Mouse (Mus musculus) hindbrain, embryonic 11.5 days (tissue): ENCODE results near the gene Rec8. TPM values are rescaled to one million over a fixed set of nuclear protein-coding genes. Genes with fewer than 3 reads are reported as not detected.

Experiments
- ATAC-seq: fragments of 200-750 bp; cut with Nextera tagmentation; 2 replicates; pipeline ENCODE4 v1.8.0; 2017; ENCODE audit warnings: mild to moderate bottlenecking, moderate TSS enrichment, moderate library complexity; ENCODE audit not compliant: low FRiP score
- DNase-seq: peaks from one replicate; pipeline ENCODE4 v3.0.0-alpha.2; 2015; ENCODE audit warnings: low spot score
- H3K27ac ChIP-seq: fragments of 300-500 bp; sonication (generic); 2 replicates; pipeline ENCODE4 v1.5.1; 2014; ENCODE audit warnings: mild to moderate bottlenecking, low read depth, low read length
- H3K27me3 ChIP-seq: fragments of 300-500 bp; sonication (generic); 2 replicates; pipeline ENCODE4 v1.6.1; 2014; ENCODE audit warnings: mild to moderate bottlenecking, low read length, moderate library complexity, mixed read lengths; ENCODE audit not compliant: control insufficient read depth, insufficient read depth
- H3K36me3 ChIP-seq: fragments of 300-500 bp; sonication (generic); 2 replicates; pipeline ENCODE4 v1.6.1; 2014; ENCODE audit warnings: mild to moderate bottlenecking, low read length, moderate library complexity, mixed read lengths; ENCODE audit not compliant: control insufficient read depth, insufficient read depth
- H3K4me1 ChIP-seq: fragments of 300-500 bp; sonication (generic); replicated peaks from 2 replicates; pipeline ENCODE4 v1.6.1; 2014; ENCODE audit warnings: low read length, mixed read lengths; ENCODE audit not compliant: control insufficient read depth, insufficient read depth
- H3K4me2 ChIP-seq: fragments of 300-500 bp; sonication (generic); replicated peaks from 2 replicates; pipeline ENCODE4 v1.6.1; 2014; ENCODE audit warnings: mild to moderate bottlenecking, low read depth, low read length
- H3K4me3 ChIP-seq: fragments of 300-500 bp; sonication (generic); 2 replicates; pipeline ENCODE4 v1.5.1; 2014; ENCODE audit warnings: low read depth, low read length
- H3K9ac ChIP-seq: fragments of 300-500 bp; sonication (generic); 2 replicates; pipeline ENCODE4 v1.6.1; 2014; ENCODE audit warnings: low read depth, low read length
- H3K9me3 ChIP-seq: fragments of 300-500 bp; sonication (generic); 2 replicates; pipeline ENCODE4 v1.6.1; 2016; ENCODE audit warnings: low read length; ENCODE audit not compliant: control insufficient read depth
- WGBS: fragments of 180-500 bp; shearing (Covaris S2); extraction: QIAGEN DNeasy Blood & Tissue Kit; methylation state at CpG from one replicate; pipeline ENCODE4 v1.1.7; 2014; 5-methylcytosine and 5-hydroxymethylcytosine counted together
- polyA plus RNA-seq: library from polyadenylated mRNA; unstranded; fragments of >200 nt; fragmentation: Nextera tagmentation; extraction: Ambion mirVana; gene quantifications from 2 replicates; pipeline ENCODE4 v1.2.1, GENCODE M21; 2014

The Rec8 gene
- polyA plus RNA-seq, 1 experiment from 2014 or later = 8.8 TPM

DNA sequence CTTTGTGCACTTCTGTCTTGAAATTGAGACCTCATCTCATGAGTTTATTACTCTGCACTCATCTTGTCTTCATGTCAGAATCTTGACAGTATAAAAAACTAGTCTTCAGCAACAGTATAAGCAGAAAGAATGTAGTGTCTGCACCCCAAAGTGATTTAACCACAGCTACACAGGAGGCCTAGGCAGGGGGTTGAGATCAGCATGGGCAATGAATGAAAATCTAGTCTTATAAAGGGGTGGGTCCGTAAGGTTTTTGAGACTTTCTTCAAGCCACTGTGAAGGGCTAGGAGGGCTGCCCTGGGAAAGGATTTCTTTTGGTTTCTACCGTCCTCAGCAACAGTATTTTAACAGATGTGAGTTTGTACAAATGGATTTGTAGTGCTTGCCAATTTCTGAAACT lies 42.8 kb downstream of the Rec8 start:
- 50% methylated on average over 2 of the region's 2 CpGs for WGBS
- H3K4me3 ChIP-seq = peak overlapping the region; percentile 37; the same call in 1 of the 2 replicates
- peak; percentile 36 for ATAC-seq
- no peak overlapping the region for H3K9ac ChIP-seq
- 0 out of 2 replicates have a peak overlapping the region, but pooled peaks have one; percentile 6 for H3K27ac ChIP-seq
- H3K4me2 ChIP-seq = no peak overlapping the region
- H3K27me3 ChIP-seq = no peaks in the 10 kb centered on the region
- H3K9me3 ChIP-seq = no peaks in the 10 kb centered on the region
- no peak for DNase-seq
- H3K4me1 ChIP-seq = no peaks in the 10 kb centered on the region
- no peaks in the 10 kb centered on the region; the same call in 1 of the 2 replicates for H3K36me3 ChIP-seq

GRCm38 (mm10) chr14:55671486-55671832 lies 53.6 kb downstream of the Rec8 start:
- Histone ChIP-seq H3K9me3 (no peaks in the 10 kb centered on the region), H3K27me3 (no peaks in the 10 kb centered on the region), H3K4me3 (peak overlapping the region; percentile 75), H3K4me2 (peak overlapping the region; percentile 90), H3K9ac (peak overlapping the region; percentile 71), H3K4me1 (peaks cover 6% of the 10 kb centered on the region; the same call in 1 of the 2 replicates), H3K27ac (peak overlapping the region; percentile 82), H3K36me3 (no peaks in the 10 kb centered on the region)
- no peak for DNase-seq
- ATAC-seq = peak; percentile 74
- WGBS = under 1% methylated on average over 12 of the region's 12 CpGs

GRCm38 (mm10) chr14:55671833-55672740 lies 54.2 kb downstream of the Rec8 start, which contains the start of the genes Gmpr2 and Nedd8:
TSS of gene Gmpr2 (plus strand) at chr14:55671941.
TSS of gene Nedd8 (minus strand) at chr14:55672124.
- DNase-seq = peak; percentile 87
- Histone ChIP-seq H3K27ac (peak within 1 kb of the TSS; percentile 82), H3K9me3 (no peaks in the 10 kb centered on the region), H3K36me3 (peaks cover 3% of the 10 kb centered on the region; the same call in 1 of the 2 replicates), H3K27me3 (no peaks in the 10 kb centered on the region), H3K4me3 (peak within 1 kb of the TSS; percentile 75), H3K4me1 (peaks cover 6% of the 10 kb centered on the region; the same call in 1 of the 2 replicates), H3K9ac (peak within 1 kb of the TSS; percentile 71), H3K4me2 (peak within 1 kb of the TSS; percentile 90)
- under 1% methylated on average over 38 of the region's 38 CpGs for WGBS
- ATAC-seq = peak; percentile 98

DNA sequence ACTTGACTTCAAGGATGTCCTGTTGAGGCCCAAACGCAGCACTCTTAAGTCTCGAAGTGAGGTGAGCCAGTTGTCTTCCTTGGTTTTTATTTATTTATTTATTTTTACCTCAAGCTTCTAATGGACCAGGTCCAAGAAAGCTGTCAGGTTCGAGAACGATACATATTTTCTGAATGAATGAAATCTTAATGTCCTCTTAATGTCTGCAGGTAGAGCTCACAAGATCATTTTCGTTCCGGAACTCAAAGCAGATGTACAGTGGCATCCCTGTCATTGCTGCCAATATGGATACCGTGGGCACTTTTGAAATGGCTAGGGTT lies 54.9 kb downstream of the Rec8 start:
- peak overlapping the region; percentile 90 for H3K4me2 ChIP-seq
- peak overlapping the region; percentile 75 for H3K4me3 ChIP-seq
- H3K9ac ChIP-seq = peak overlapping the region; percentile 71
- no peak overlapping the region for H3K27ac ChIP-seq
- no peaks in the 10 kb centered on the region for H3K27me3 ChIP-seq
- DNase-seq (no peak), ATAC-seq (no peak)
- peaks cover 6% of the 10 kb centered on the region; the same call in 1 of the 2 replicates for H3K4me1 ChIP-seq
- WGBS = 82% methylated on average over 7 of the region's 7 CpGs
- H3K36me3 ChIP-seq = peaks cover 3% of the 10 kb centered on the region; the same call in 1 of the 2 replicates
- H3K9me3 ChIP-seq = no peaks in the 10 kb centered on the region

Other genes with a start within 250 kb of the Rec8 start
- gene Dhrs4, start 139.3 kb upstream of the Rec8 start, polyA plus RNA-seq = 26.0 and 36.5 TPM in 2 replicates
- 10.1 and 14.0 TPM in 2 replicates for gene Carmil3, start 127.4 kb upstream of the Rec8 start, polyA plus RNA-seq
- 1.3 and 1.6 TPM in 2 replicates for gene Cpne6, start 107.6 kb upstream of the Rec8 start, polyA plus RNA-seq
- gene Nrl, start 93.1 kb upstream of the Rec8 start, polyA plus RNA-seq = 0.15 and 0.20 TPM in 2 replicates
- 11.3 and 12.6 TPM in 2 replicates for gene Pck2, start 77.8 kb upstream of the Rec8 start, polyA plus RNA-seq
- 81.5 and 85.4 TPM in 2 replicates for gene Dcaf11, start 58.0 kb upstream of the Rec8 start, polyA plus RNA-seq
- 0.52 TPM in 1 of 2 replicates, not detected in the other for gene A730061H03Rik, start 57.6 kb upstream of the Rec8 start, polyA plus RNA-seq
- 0.77 and 1.8 TPM in 2 replicates for gene Fitm1, start 42.4 kb upstream of the Rec8 start, polyA plus RNA-seq
- 126 TPM in 2 replicates for gene Psme1, start 39.9 kb upstream of the Rec8 start, polyA plus RNA-seq
- 6.4 and 8.5 TPM in 2 replicates for gene Emc9, start 32.7 kb upstream of the Rec8 start, polyA plus RNA-seq
- 195 and 222 TPM in 2 replicates for gene Psme2, start 26.9 kb upstream of the Rec8 start, polyA plus RNA-seq
- gene Rnf31, start 26.3 kb upstream of the Rec8 start, polyA plus RNA-seq = 10.6 and 12.1 TPM in 2 replicates
- 6.9 and 7.6 TPM in 2 replicates for gene Irf9, start 14.5 kb upstream of the Rec8 start, polyA plus RNA-seq
- gene Ipo4, start 17.9 kb downstream of the Rec8 start, polyA plus RNA-seq = 71.2 and 73.1 TPM in 2 replicates
- 1.7 and 4.0 TPM in 2 replicates for gene Gm49378, start 19.9 kb downstream of the Rec8 start, polyA plus RNA-seq
- gene Tm9sf1, start 25.8 kb downstream of the Rec8 start, polyA plus RNA-seq = 60.2 and 61.9 TPM in 2 replicates
- gene Tssk4, start 32.1 kb downstream of the Rec8 start, polyA plus RNA-seq = 0.38 and 0.48 TPM in 2 replicates
- 67.7 and 70.2 TPM in 2 replicates for gene Mdp1, start 42.5 kb downstream of the Rec8 start, polyA plus RNA-seq
- gene Gmpr2, start 53.9 kb downstream of the Rec8 start, polyA plus RNA-seq = 54.6 and 58.8 TPM in 2 replicates
- 596 and 597 TPM in 2 replicates for gene Nedd8, start 54.1 kb downstream of the Rec8 start, polyA plus RNA-seq
- 52.7 and 63.1 TPM in 2 replicates for gene Tinf2, start 63.8 kb downstream of the Rec8 start, polyA plus RNA-seq
- 0.36 and 0.49 TPM in 2 replicates for gene Tgm1, start 95.9 kb downstream of the Rec8 start, polyA plus RNA-seq
- 25.3 and 27.4 TPM in 2 replicates for gene Rabggta, start 104.2 kb downstream of the Rec8 start, polyA plus RNA-seq
- 68.6 and 72.1 TPM in 2 replicates for gene Dhrs1, start 127.7 kb downstream of the Rec8 start, polyA plus RNA-seq
- gene Nop9, start 127.7 kb downstream of the Rec8 start, polyA plus RNA-seq = 47.0 and 47.6 TPM in 2 replicates
- gene Cideb, start 140.4 kb downstream of the Rec8 start, polyA plus RNA-seq = 0.33 TPM in 1 of 2 replicates, not detected in the other
- 0.28 and 0.62 TPM in 2 replicates for gene Ltb4r2, start 143.4 kb downstream of the Rec8 start, polyA plus RNA-seq
- 0.14 TPM in 1 of 2 replicates, not detected in the other for gene Ltb4r1, start 147.9 kb downstream of the Rec8 start, polyA plus RNA-seq
- 6.6 and 7.6 TPM in 2 replicates for gene Adcy4, start 166.1 kb downstream of the Rec8 start, polyA plus RNA-seq
- gene Ripk3, start 170.8 kb downstream of the Rec8 start, polyA plus RNA-seq = 11.0 and 12.9 TPM in 2 replicates
- 19.5 and 25.5 TPM in 2 replicates for gene Nfatc4, start 205.1 kb downstream of the Rec8 start, polyA plus RNA-seq
- 8.3 and 8.8 TPM in 2 replicates for gene Nynrin, start 236.0 kb downstream of the Rec8 start, polyA plus RNA-seq